Mouse (Mus musculus): ENCODE data around the gene Iqch. TPM values are rescaled to one million over a fixed set of nuclear protein-coding genes. Genes with fewer than 3 reads are reported as not detected.

The Iqch gene
- total RNA-seq, 2 experiments from 2014 or later = 0.22 TPM; not detected in 1

- no peak for DNase-seq (ENCODE audit: low spot score in 2 of 2)
Observed at GRCm38 (mm10) chr9:63499912-63500311, 102.4 kb downstream of the Iqch start.

GRCm38 (mm10) chr9:63495786-63496185 is 106.5 kb downstream of the Iqch start:
- no peak for DNase-seq (ENCODE audit: low spot score in 2 of 2)

GRCm38 (mm10) chr9:63493746-63494145 is 108.5 kb downstream of the Iqch start:
- no peak for DNase-seq (ENCODE audit: low spot score in 2 of 2)

GRCm38 (mm10) chr9:63492291-63492690 is 110.0 kb downstream of the Iqch start:
- DNase-seq (ENCODE audit: low spot score in 2 of 2) = no peak

GRCm38 (mm10) chr9:63490521-63491307 is 111.6 kb downstream of the Iqch start:
- peak; percentile 15 to 23 for DNase-seq (ENCODE audit: low spot score in 2 of 2)

GRCm38 (mm10) chr9:63489156-63489555 is 113.1 kb downstream of the Iqch start:
- DNase-seq (ENCODE audit: low spot score in 2 of 2) = no peak

- DNase-seq (ENCODE audit: low spot score in 2 of 2) = no peak
Observed at GRCm38 (mm10) chr9:63465561-63465960, 136.7 kb downstream of the Iqch start.

- DNase-seq (ENCODE audit: low spot score in 2 of 2) = peak; percentile 76 to 80
Observed at GRCm38 (mm10) chr9:63462296-63462695, 140.0 kb downstream of the Iqch start.

- DNase-seq (ENCODE audit: low spot score in 2 of 2) = no peak
Observed at GRCm38 (mm10) chr9:63456401-63456800, 145.9 kb downstream of the Iqch start.

- no peak for DNase-seq (ENCODE audit: low spot score in 2 of 2)
Observed at GRCm38 (mm10) chr9:63454341-63454740, 148.0 kb downstream of the Iqch start.

- DNase-seq (ENCODE audit: low spot score in 2 of 2) = no peak
Observed at GRCm38 (mm10) chr9:63450531-63451030, 151.7 kb downstream of the Iqch start.

GRCm38 (mm10) chr9:63443695-63444094 is 158.6 kb downstream of the Iqch start:
- no peak for DNase-seq (ENCODE audit: low spot score in 2 of 2)

- DNase-seq (ENCODE audit: low spot score in 2 of 2) = no peak
Observed at GRCm38 (mm10) chr9:63430652-63431051, 171.6 kb downstream of the Iqch start.

- DNase-seq (ENCODE audit: low spot score in 2 of 2) = no peak
Observed at GRCm38 (mm10) chr9:63421096-63421736, 181.1 kb downstream of the Iqch start.

GRCm38 (mm10) chr9:63420396-63420795 is 181.9 kb downstream of the Iqch start:
- DNase-seq (ENCODE audit: low spot score in 2 of 2) = no peak

- no peak for DNase-seq (ENCODE audit: low spot score in 2 of 2)
Observed at GRCm38 (mm10) chr9:63400176-63400575, 202.1 kb downstream of the Iqch start.

- DNase-seq (ENCODE audit: low spot score in 2 of 2) = no peak
Observed at GRCm38 (mm10) chr9:63399463-63399815, 202.9 kb downstream of the Iqch start.

- DNase-seq (ENCODE audit: low spot score in 2 of 2) = peak; percentile 93 to 96
Observed at GRCm38 (mm10) chr9:63398611-63399462, 203.5 kb downstream of the Iqch start, which contains the start of gene 2300009A05Rik. 2300009A05Rik (minus strand) TSS chr9:63399246.

- DNase-seq (ENCODE audit: low spot score in 2 of 2) = no peak
Observed at GRCm38 (mm10) chr9:63395612-63396011, 206.7 kb downstream of the Iqch start.

- no peak for DNase-seq (ENCODE audit: low spot score in 2 of 2)
Observed at GRCm38 (mm10) chr9:63391307-63391706, 211.0 kb downstream of the Iqch start.

GRCm38 (mm10) chr9:63382761-63383160 is 219.5 kb downstream of the Iqch start:
- DNase-seq (ENCODE audit: low spot score in 2 of 2) = no peak

- no peak for DNase-seq (ENCODE audit: low spot score in 2 of 2)
Observed at GRCm38 (mm10) chr9:63380326-63380725, 222.0 kb downstream of the Iqch start.

All from layer of hippocampus, postnatal 10 days (tissue).